Mouse (Mus musculus): Measurements from ENCODE around the gene Smc6.
A peak's percentile ranks its signal among the peaks of the same experiment; 100 is the strongest.

Smc6 gene

DNA sequence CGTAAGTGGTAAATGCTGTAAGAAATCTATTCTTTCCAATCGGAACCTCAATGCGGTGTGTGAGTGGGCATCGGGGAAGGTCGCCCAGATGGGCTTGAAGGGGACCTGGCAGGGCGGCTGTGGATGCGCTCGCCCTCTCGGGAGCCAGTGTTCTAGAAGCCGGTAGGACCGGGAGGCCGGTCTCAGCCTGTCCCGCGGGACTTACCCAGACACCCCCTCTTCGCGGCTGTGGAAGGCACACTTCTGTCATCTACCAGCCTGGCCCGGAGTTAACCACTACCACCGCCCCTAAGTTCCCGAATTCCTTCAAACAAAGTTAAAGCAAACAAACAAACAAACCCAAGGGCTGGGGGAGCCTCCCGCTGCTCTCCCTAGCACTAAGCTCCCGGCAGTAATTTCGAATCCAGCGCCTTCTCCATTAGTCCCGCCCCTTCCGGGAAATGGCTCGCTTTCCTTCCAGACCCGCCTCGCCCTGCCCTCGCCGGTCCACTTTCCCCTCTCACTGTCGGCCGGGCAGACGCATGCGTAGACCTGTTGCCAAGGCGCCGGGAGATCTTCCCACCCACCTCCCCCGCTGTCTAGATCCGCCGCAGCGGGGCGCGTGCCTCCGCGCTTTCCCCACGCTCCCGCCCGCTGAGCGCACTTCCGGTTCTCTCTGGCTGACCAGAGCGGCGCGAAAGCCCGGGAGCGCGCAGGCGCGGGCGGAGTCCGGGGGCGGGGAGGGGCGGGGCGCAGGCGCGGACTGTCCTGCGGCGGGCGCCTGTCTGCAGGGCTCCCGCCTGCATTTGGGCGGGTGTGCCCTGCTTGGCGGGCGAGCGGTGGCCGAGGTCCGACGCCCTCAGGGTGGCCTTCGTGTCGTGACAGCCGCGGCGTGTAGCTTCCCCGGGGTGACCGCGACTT is at the start of gene Smc6, which contains the start of gene Gen1:
Gene Smc6, plus strand, starts transcription at position 505 of the 900 bp plus-strand sequence.
Gene Gen1, minus strand, starts transcription at position 420 of the 900 bp plus-strand sequence.
- peak; percentile 99 for DNase-seq (ENCODE audit: low read depth, low spot score)

DNA sequence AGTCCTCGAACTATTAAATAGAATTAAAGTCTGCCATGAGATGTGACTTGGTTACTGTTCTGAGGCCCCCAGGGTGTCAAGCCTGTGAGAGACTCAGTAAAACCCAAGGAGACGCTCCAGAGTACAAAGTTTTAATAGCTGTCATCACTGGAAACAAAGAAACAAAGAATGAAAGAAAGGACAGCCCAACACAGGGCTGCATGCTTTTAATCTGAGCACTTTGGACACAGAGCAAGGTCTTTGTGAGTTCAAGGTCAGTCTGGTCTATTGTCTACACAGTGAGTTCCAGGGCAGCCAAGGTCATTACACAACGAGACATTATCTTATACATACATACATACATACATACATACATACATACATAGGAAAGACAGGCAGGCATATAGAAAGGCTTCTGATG is 49.2 kb upstream of the Smc6 start:
- DNase-seq (ENCODE audit: low read depth, low spot score), result peak; percentile 89

DNA sequence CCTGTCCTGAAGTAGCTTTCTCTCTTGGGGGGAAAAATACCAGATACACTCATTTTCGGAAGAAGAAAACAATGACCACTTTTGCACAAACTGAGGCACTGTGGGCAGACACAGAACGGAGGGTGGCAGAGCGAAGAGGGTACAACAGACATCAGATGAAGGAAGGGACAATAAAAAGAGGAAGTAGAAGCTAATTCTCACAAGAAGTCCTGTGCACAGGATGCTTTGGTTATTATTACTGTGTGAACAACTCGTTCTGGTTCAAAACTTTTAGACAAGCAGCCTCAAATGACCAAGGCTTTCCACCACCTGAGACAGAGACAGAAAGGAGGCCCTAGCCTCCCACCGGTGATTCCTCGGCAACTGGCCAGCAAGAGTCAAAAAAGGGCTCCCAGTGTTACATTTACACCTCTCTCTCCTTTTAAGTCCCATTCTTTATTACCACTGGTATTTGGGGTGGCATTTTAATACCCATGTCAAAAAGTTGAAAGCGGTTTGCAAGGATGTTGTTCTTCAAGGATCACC is 47.9 kb upstream of the Smc6 start:
- DNase-seq (ENCODE audit: low read depth, low spot score), result no peak

DNA sequence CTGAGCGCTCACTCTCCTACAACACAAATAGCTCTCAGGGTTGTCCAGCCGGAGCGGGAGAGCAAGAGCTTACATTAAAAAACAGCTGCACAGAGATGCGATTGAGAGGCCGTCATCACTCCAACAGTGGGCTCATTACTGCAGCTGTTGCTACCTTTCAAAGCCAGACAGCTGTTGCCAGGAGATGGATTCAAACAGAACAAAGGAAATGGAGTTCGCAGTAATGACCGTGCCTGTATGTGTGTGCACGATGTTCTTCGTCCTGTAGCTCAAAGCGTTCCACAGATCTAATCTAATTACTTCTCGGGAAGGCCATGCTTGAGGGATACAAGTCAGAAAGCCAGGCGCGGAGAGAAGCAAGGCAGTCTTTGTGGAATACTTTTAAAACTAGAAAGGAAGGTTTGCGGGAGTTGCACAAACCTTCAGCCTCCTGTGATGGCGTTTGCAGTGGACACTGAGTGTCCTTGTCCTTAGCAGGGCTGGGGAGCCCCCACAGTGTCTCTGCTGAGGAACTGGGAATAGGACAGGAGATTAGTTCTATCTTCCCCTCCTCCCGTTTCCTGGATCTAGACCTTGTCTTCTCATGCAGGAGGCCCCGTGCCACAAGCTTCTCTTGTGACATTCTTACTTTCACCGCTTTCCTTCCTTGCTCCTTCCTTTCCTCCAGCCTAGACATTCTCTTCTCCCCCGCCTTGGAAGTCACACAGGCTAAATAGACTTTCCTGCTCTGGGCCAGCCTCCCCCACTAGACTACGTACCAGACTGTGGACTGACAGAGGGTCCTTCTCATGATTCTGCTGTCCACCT is 44.0 kb upstream of the Smc6 start:
- no peak for DNase-seq (ENCODE audit: low read depth, low spot score)

DNA sequence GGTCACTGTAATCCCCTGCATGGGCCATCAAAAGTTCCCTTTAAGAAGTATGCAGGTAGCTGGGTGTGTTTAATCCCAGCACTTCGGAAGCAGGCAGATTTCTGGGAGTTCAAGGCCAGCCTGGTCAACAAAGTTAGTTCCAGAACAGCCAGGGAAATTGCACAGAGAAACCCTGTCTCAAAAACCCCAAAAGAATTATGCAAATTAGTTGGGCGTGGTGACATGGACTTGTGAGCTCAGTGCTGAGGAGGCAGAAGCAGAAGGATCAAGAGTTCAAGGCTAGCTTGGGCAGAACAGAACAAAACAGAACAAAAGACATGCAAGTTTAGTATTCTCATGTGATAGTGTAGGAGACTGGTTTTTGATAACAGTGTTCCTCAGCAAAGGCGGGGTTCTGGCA is 43.1 kb upstream of the Smc6 start:
- DNase-seq (ENCODE audit: low read depth, low spot score), result peak; percentile 59

DNA sequence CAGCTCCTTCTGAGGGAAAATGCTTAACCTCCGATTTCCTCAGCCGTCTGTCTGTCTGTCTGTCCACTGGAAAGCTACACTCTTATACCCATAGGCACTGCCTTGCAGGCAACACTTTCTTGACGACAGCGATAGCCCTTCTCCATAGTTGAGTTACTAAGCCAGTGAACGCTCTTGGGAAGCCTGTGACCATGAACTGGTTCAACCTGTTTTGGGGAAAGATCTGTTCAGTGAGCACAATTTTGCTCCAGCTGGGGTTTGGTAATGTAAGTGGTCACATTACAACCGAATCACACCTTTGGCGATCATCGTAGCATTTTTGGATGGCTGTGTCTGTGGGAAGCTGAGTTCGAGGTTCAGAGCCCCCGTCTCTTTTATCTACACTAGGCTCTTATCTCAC is 42.6 kb upstream of the Smc6 start:
- DNase-seq (ENCODE audit: low read depth, low spot score), result no peak

DNA sequence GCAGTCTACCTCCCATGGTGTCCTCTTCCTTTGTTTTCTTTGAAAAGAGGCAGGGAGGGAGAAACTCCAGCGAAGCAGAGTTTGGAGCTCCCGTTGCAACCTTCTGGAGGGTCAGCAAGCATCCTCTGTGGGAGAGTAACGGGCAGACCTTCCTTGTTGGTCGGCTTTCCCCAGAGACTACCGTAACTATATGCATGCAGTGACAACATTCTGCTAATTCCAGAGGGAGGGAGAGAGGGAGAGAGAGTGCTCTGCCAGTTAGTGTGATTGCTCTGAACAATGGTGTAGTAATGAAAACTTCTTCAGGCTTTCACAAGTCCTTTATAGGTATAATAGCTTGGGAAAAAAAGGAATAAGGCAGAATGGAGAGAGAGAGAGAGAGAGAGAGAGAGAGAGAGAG is 41.0 kb upstream of the Smc6 start:
- no peak for DNase-seq (ENCODE audit: low read depth, low spot score)

DNA sequence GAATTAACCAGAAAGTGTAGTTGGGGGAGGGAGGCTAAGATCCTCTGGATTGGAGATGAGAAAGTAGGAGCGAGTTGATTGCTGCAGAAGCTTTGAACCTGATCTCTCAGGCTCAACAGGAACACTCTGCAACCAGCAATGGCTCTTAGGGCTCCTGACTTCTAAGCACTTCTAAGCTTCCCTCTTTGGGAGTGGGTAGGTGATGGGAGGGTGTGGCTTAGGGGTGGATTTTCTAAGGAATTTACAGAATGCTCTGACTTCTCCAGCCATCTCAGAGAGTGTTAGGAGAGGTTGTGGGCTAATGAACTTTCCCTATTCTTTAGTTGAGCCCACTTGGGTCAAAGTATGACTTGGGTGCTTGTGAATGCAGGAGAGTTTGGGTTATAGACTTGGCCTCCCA is 39.6 kb upstream of the Smc6 start:
- DNase-seq (ENCODE audit: low read depth, low spot score), result peak; percentile 57

DNA sequence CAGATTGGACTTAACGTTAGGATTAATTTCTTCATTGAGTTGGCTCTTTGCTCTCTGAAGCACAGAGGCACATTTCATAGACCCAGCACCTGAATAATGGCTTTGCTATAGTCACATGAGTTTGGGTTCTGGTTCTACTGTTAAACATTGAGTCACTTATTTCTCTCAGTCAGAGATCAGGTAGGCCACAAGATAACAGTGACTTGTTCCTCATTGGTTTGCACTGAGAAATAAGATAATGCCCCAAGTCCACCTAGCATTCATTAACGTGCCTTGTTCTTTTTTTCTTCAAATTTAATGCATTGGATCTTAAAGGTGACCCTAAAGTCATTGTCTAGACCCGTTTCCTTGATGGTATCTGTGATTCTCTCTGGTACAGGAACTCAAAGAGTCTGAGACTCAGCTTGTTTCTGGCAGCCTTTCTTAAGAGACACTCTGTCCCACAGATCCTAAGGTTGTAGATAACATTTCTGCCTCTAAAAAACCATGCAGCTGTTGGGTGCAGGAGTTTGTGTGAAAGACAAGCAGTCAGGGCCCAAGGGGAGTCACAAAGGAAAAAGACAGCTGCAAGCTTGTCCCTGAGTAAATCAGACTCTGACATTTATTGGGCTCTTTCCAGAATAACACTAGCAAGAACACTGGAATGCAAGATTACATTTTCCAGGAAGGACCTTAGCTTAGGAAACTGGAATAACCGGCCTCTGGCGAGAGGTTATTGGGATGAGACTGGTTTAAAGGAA is 39.0 kb upstream of the Smc6 start:
- no peak for DNase-seq (ENCODE audit: low read depth, low spot score)

DNA sequence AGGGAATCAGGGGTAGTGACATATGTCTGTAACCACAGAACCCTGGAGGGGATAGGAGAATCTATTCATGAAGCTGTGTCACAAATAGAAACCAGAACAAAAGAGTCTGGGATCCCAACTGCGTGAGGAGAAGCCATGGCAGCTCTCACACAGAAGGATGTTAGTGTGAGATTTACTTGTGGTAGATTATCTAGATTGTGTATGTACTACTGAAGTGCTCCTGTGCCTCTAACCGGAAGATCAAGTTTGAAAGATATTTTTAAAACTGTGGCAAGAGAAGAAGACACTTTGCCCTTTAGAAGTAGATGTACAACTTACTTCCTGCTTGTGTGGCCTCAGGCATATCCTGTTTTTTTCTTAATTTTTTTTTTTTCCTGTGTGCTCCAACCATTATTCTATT is 35.4 kb upstream of the Smc6 start:
- no peak for DNase-seq (ENCODE audit: low read depth, low spot score)

DNA sequence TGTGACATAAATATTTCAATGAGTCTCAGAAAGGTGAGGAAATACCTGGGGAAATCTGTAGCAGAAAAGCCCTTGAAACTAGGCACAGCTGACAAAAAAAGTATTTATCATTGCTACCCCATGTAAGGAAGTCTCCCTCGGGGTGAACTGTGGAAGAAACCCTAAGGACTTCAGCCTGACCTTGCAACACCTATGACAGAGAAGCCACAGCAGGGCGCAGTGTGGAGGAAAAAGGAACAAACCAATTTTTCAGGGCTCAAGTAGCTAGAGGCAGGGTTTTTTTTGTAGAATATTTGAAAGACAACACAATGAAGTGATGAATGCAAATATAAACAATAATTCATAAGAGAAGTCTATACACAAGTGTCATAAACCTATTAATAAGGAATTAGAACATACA is 29.7 kb upstream of the Smc6 start:
- no peak for DNase-seq (ENCODE audit: low read depth, low spot score)

DNA sequence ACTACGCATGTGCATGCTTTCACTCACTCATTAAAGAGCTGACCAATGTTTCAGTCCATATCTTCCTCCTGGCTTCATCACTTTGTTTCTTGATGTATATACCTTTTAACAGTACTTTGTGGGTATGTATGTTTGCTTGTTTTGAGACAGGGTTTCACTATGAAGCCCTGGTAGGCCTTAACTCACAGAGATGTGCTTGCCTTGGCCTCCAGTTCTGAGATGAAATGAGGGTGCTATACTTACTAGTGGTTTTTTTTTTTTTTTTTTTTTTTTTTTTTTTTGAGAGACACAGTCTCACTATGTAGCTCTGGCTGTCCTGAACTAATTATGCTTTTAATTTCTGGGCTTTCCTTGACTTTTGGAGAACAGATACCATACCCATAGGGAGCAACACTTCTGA is 18.2 kb upstream of the Smc6 start:
- no peak for DNase-seq (ENCODE audit: low read depth, low spot score)

DNA sequence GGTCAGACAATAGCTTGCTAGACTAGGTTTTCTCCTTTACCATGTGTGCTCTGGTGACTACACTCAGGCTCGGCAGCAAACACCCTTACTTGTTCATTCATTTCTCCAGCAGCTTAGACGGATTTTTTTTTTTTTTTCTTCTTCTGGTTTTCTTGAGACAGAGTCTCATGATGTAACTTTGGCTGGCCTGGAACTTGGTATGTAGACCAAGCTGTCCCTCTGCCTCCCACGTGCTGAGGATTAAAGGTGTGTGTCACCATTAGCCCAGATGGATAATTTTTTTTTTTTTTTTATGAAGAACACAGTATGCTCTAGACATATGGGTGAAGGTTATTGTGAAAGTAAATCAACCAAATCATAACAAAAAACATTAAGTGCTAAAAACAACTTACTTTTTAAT is 15.4 kb upstream of the Smc6 start:
- no peak for DNase-seq (ENCODE audit: low read depth, low spot score)

DNA sequence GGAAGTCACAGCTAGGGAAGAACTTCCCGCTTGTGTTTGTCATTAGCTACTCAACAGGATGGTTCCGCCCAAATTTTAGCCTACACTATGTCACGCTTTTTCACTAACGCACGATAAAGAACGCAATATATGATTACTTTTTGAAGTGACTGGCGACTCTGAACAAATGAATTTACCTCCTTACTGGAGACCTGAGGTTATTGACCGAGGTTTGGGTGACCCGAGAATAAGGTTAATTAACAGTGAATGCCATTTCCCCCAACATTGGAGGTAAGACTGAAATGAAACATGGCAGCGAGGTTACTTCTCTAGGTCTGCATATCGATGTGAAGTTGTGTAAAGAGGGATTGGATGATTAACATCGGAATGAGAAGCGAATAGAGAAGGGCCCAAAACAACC is 791 bp upstream of the Smc6 start:
- peak; percentile 33 for DNase-seq (ENCODE audit: low read depth, low spot score)

DNA sequence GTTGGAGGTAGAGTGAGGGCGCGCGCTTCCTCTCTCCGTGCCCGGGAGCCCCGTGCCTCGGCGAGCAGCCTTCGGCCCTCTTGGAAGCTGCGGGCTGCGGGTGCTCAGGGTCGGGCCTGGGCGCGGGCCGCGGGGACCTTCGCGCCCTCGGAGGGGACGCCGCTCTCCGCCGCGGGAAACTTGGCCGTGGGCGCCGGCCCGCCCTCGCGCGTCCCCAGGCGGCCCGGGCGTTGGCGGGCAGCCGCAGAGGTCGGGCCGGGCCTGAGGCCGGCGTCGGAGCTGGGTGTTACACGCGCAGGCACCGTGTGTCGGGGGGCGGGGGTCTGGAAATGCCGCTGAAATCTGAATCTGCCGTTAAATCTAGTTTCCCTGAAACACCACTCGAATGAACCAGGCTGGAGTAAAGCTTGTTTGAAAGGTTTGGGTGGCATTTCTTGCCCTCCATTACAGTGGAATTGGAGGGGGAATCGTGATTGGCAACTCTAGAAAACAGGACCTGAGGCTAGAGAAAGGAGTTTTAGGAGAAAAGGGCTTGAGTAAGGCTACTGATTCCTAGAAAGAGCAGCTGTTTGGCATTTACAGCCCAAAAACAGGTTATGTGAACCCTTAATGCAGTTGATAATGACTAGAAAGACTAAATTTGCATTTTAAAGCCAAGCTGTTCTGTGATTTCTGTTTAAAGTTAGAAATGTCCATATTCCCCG is 748 bp downstream of the Smc6 start:
- peak; percentile 53 for DNase-seq (ENCODE audit: low read depth, low spot score)

DNA sequence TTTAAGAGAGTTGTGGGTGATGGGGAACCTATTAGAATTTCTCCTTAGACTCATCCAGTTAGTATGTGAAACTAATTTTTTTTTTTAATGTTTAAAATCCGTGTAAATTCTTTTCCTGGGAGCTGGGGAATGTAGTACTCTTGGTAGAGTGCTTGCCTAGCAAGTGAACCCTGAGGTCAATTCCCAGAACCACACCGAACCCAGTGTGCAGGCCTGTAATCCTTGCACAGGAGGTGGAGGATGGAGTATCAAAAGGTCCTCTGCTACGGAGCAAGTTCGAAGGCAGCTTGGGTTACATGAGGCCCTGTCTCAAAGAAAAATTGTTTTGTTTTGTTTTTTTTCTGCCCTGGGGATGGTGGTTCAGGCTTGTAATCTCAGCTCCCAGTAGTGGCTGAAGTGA is 1.3 kb downstream of the Smc6 start:
- DNase-seq (ENCODE audit: low read depth, low spot score), result peak; percentile 12

DNA sequence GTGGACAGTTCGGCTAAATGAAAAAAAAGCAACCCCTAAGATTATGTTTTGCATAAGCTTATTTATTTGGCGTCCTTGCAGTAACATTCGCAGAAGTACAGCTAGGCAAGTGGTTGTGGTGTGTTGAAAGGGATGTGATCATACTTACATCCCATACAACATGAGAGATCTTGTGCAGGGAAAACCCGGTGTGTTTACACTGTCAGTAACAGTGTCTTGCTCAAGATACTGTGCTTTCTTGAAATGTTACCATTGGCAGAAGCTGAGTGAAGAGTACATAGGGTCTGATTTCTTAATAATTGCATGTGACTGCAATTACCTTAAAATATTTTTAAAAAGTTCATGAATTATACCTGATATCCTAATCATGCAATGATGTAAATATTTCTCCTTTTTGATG is 6.9 kb downstream of the Smc6 start:
- no peak for DNase-seq (ENCODE audit: low read depth, low spot score)

DNA sequence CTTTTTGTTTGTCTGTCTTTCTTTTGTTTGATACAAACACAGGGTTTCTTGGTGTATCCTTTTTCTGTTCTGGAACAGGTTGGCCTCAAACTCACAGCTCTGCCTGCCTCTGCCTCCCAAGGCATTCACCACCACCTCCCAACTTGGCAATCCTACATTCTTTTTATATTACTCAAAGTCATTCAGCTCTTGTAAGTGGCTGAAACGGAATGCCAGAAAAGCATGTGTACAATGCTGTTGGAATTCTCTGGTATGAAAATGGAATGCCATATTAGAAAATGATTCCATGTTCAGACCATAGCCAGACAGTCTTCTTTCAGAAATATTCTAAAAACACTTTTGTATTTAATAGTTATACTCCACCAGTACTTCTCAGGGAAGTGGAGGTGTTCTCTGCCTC is 7.5 kb downstream of the Smc6 start:
- DNase-seq (ENCODE audit: low read depth, low spot score), result no peak

DNA sequence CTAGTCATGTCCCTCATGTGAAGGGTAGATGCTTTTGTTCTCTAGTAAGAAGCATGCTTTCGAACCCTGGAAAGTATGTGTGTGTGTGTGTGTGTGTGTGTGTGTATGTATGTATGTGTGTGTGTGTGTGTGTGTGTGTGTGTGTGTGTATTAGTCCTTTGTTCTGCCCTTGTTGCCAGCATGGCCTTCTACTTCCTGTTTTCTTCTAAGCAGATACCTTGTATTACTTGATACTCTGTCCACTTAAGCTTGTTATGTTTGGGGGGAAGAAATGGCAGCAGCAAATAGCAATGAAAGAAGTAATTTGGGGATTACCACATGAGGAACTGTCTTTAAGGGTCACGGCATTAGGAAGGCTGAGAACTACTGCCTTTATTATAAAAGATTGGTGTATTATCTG is 10.9 kb downstream of the Smc6 start:
- DNase-seq (ENCODE audit: low read depth, low spot score), result no peak

DNA sequence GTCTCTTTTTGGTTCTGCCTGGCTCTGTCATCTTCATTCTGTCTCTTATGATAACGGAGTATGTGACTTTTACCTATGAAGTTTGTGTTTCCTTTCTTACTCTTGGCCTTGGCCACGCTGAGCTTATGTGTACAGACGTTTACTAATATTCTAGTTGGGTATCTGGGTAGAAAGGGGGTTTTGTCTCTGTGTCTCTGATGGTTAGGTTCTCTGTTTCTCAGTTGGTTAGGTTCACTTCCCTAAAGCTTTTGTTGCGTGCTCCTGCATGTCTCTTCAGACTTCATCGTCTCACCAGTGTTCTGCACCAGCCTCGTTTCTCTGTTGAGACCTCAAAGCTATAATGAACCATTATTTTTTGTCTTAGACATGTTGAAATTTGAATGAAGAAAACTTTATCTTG is 11.5 kb downstream of the Smc6 start:
- no peak for DNase-seq (ENCODE audit: low read depth, low spot score)

DNA sequence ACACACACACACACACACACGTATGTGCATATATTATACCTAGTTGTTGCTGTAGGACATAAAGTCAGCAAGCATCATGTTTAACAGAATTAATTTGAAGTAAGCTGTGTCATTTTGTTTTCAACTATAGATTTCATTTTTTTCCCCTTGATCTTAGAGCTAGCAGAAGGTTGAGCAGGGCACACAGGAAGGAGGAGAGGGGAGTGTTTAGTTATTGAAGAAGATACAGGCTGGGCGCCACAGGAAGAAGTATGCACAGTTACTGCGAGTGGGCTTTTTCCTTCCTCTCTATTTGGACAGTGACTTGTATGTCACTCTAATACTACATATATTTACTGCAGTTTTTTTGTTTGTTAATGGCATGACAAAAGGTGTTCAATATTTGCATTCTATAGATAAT is 14.2 kb downstream of the Smc6 start:
- no peak for DNase-seq (ENCODE audit: low read depth, low spot score)
